In genomic region chr6:121120776-121121175, GRCm38 (mm10) we compare ENCODE assay signal across 21 mouse cellular contexts.
"Had no signal": no experiment of that assay in that cellular context is flagged by ENCODE, and none has a peak within 500 bp of the region (broad histone marks: within the 10 kb centered on the region; RNA-seq: fewer than 3 reads in every experiment).

No protein-coding gene starts in this region.

- H3K4me1 ChIP-seq: limb, embryonic 12.5 days; limb, embryonic 15.5 days; lung, embryonic 15.5 days; midbrain, embryonic 12.5 days; neural tube, embryonic 12.5 days; neural tube, embryonic 15.5 days; stomach, embryonic 15.5 days had no signal

- H3K4me3 ChIP-seq: limb, embryonic 12.5 days; limb, embryonic 15.5 days; lung, embryonic 15.5 days; midbrain, embryonic 12.5 days; neural tube, embryonic 12.5 days; neural tube, embryonic 15.5 days; stomach, embryonic 15.5 days had no signal

- ATAC-seq: intestine, embryonic 16.5 days; liver, postnatal 0 days had no signal

- H3K27ac ChIP-seq: limb, embryonic 12.5 days; limb, embryonic 15.5 days; liver, embryonic 14.5 days; lung, embryonic 15.5 days; midbrain, embryonic 12.5 days; neural tube, embryonic 12.5 days; neural tube, embryonic 15.5 days; stomach, embryonic 15.5 days had no signal

- DNase-seq: kidney, postnatal 14 days; kidney, postnatal 4 days; left cerebral cortex, postnatal 4 days; liver, postnatal 0 days; lung, postnatal 10 days; lung, postnatal 4 days; right cerebral cortex, adult 18-20 months; right cerebral cortex, postnatal 14 days; right cerebral cortex, postnatal 4 days; thymus, adult 18-20 months; thymus, postnatal 36 days had no signal

- H3K4me2 ChIP-seq: limb, embryonic 12.5 days; limb, embryonic 15.5 days; liver, embryonic 11.5 days; lung, embryonic 15.5 days; midbrain, embryonic 12.5 days; neural tube, embryonic 12.5 days; neural tube, embryonic 15.5 days; stomach, embryonic 15.5 days had no signal

- H3K9me3 ChIP-seq: limb, embryonic 12.5 days; limb, embryonic 15.5 days; lung, embryonic 15.5 days; midbrain, embryonic 12.5 days; neural tube, embryonic 12.5 days; neural tube, embryonic 15.5 days; stomach, embryonic 15.5 days had no signal

- H3K9ac ChIP-seq: limb, embryonic 12.5 days; limb, embryonic 15.5 days; liver, embryonic 14.5 days; liver, postnatal 0 days; lung, embryonic 15.5 days; midbrain, embryonic 12.5 days; neural tube, embryonic 12.5 days; neural tube, embryonic 15.5 days; stomach, embryonic 15.5 days had no signal

- H3K36me3 ChIP-seq: limb, embryonic 12.5 days; limb, embryonic 15.5 days; lung, embryonic 15.5 days; midbrain, embryonic 12.5 days; neural tube, embryonic 12.5 days; neural tube, embryonic 15.5 days; stomach, embryonic 15.5 days had no signal

- H3K27me3 ChIP-seq: limb, embryonic 12.5 days; limb, embryonic 15.5 days; lung, embryonic 15.5 days; midbrain, embryonic 12.5 days; neural tube, embryonic 12.5 days; neural tube, embryonic 15.5 days; stomach, embryonic 15.5 days had no signal
